In genomic region chr6:144911781-144912180, GRCm38 (mm10) we compare ENCODE assay signal across 30 mouse cellular contexts.
DNase-seq lines count a peak whose midpoint lies in the region; ATAC-seq and TF ChIP-seq lines count a peak whose summit lies in the region.
"Had no signal": no experiment of that assay in that cellular context is flagged by ENCODE, and none has a peak within 500 bp of the region (broad histone marks: within the 10 kb centered on the region; RNA-seq: fewer than 3 reads in every experiment).

No protein-coding gene starts in this region.

- DNase-seq in forebrain, postnatal 0 days = peak; percentile 15
- DNase-seq in right cerebral cortex, adult 2 months (ENCODE audit: low spot score in 2 of 2) = peak; percentile 6 to 16
- DNase-seq in right cerebral cortex, postnatal 4 days = no peak
- peak; percentile 5 to 23 for DNase-seq in left cerebral cortex, postnatal 36 days (ENCODE audit: low spot score in 2 of 2)
- DNase-seq in liver = no peak
- no peak for DNase-seq in lung, adult 18-20 months
- no peak for DNase-seq in cerebellum, adult 9-10 months
- DNase-seq: adrenal gland, adult 2 months; adrenal gland, postnatal 36 days; cerebellum, adult 2 months; cerebellum, postnatal 25 days; gastrocnemius, adult 2 months; gastrocnemius, postnatal 36 days; heart, adult 2 months; heart, postnatal 4 days; kidney, adult 9 months; kidney, postnatal 10 days; lung, postnatal 36 days had no signal

- intact Hi-C loops in left cerebral cortex, postnatal 36 days (cut with DNase I) = no loop called here

- H3K27me3 ChIP-seq in forebrain, postnatal 0 days (ENCODE audit: insufficient read depth, low read length) = no peaks in the 10 kb centered on the region
- no peaks in the 10 kb centered on the region for H3K27me3 ChIP-seq in forebrain, embryonic 12.5 days
- H3K27me3 ChIP-seq: CH12.LX; embryonic facial prominence, embryonic 15.5 days; heart, embryonic 12.5 days; hindbrain, embryonic 13.5 days had no signal

- H3K4me1 ChIP-seq in forebrain, postnatal 0 days (ENCODE audit: insufficient read depth) = no peaks in the 10 kb centered on the region
- H3K4me1 ChIP-seq in forebrain, embryonic 12.5 days = no peaks in the 10 kb centered on the region
- H3K4me1 ChIP-seq: embryonic facial prominence, embryonic 15.5 days had no signal

- 0 out of 2 replicates have a peak overlapping the region, but pooled peaks have one; percentile 10 for H3K27ac ChIP-seq in forebrain, postnatal 0 days (ENCODE audit: low read depth, low read length)
- H3K27ac ChIP-seq in forebrain, embryonic 12.5 days = no peak overlapping the region
- H3K27ac ChIP-seq: embryonic facial prominence, embryonic 10.5 days; embryonic facial prominence, embryonic 15.5 days; gastrocnemius, adult 2 months; heart, adult 2 months; hindbrain, embryonic 13.5 days; layer of hippocampus, adult 2 months had no signal

- ATAC-seq in forebrain, postnatal 0 days = peak; percentile 63
- ATAC-seq in forebrain, embryonic 12.5 days (ENCODE audit: low FRiP score) = no peak
- ATAC-seq: activated CD4-positive, CD25-positive, alpha-beta regulatory T cell, adult 4 months; forebrain, embryonic 14.5 days; intestine, postnatal 0 days; midbrain, embryonic 16.5 days had no signal

- TF ChIP-seq CTCF in forebrain, postnatal 0 days (IDR thresholded peaks at IDR 0.05; ENCODE audit: low read depth) = no peak

- no peak overlapping the region for H3K9ac ChIP-seq in forebrain, postnatal 0 days
- no peak overlapping the region for H3K9ac ChIP-seq in forebrain, embryonic 12.5 days
- H3K9ac ChIP-seq: embryonic facial prominence, embryonic 15.5 days; heart, embryonic 12.5 days; hindbrain, embryonic 13.5 days had no signal

- H3K36me3 ChIP-seq in forebrain, postnatal 0 days (ENCODE audit: insufficient read depth) = no peaks in the 10 kb centered on the region
- H3K36me3 ChIP-seq in forebrain, embryonic 12.5 days (replicated peaks) = no peaks in the 10 kb centered on the region
- H3K36me3 ChIP-seq: embryonic facial prominence, embryonic 10.5 days; embryonic facial prominence, embryonic 15.5 days; heart, embryonic 12.5 days; hindbrain, embryonic 13.5 days had no signal

- H3K9me3 ChIP-seq in forebrain, postnatal 0 days (ENCODE audit: low read length) = no peaks in the 10 kb centered on the region
- H3K9me3 ChIP-seq in forebrain, embryonic 12.5 days = no peaks in the 10 kb centered on the region
- H3K9me3 ChIP-seq: embryonic facial prominence, embryonic 10.5 days; embryonic facial prominence, embryonic 15.5 days; heart, embryonic 12.5 days; hindbrain, embryonic 13.5 days had no signal

- no peak overlapping the region for H3K4me3 ChIP-seq in forebrain, postnatal 0 days (ENCODE audit: low read depth, low read length)
- H3K4me3 ChIP-seq in forebrain, embryonic 12.5 days (replicated peaks) = no peak overlapping the region
- H3K4me3 ChIP-seq: embryonic facial prominence, embryonic 10.5 days; embryonic facial prominence, embryonic 15.5 days; gastrocnemius, adult 2 months; heart, adult 2 months; heart, embryonic 12.5 days; hindbrain, embryonic 13.5 days; layer of hippocampus, adult 2 months had no signal

- no peak overlapping the region for H3K4me2 ChIP-seq in forebrain, postnatal 0 days (ENCODE audit: low read depth)
- no peak overlapping the region for H3K4me2 ChIP-seq in forebrain, embryonic 12.5 days
- H3K4me2 ChIP-seq: embryonic facial prominence, embryonic 15.5 days; heart, embryonic 12.5 days; hindbrain, embryonic 13.5 days; midbrain, embryonic 11.5 days had no signal

- WGBS in forebrain, postnatal 0 days = 60% methylated on average over 7 of the region's 7 CpGs
- WGBS in forebrain, embryonic 12.5 days = 76% methylated on average over 7 of the region's 7 CpGs

Comparison
In these comparisons a context has a peak if more than half of its experiments do, and no peak if none do; other contexts are left out.
1. DNase-seq: peak in forebrain, postnatal 0 days (single experiment), right cerebral cortex, adult 2 months (2 of 2) and left cerebral cortex, postnatal 36 days (2 of 2); none in right cerebral cortex, postnatal 4 days (single experiment), liver (single experiment), lung, adult 18-20 months (0 of 2) and cerebellum, adult 9-10 months (single experiment).